Mouse (Mus musculus): ENCODE results near the gene Ahcyl2. TPM values are rescaled to one million over a fixed set of nuclear protein-coding genes. Genes with fewer than 3 reads are reported as not detected.

Gene Ahcyl2
- total and polyA plus RNA-seq, 3 experiments = 50.0 to 204 (median 184) TPM

DNA sequence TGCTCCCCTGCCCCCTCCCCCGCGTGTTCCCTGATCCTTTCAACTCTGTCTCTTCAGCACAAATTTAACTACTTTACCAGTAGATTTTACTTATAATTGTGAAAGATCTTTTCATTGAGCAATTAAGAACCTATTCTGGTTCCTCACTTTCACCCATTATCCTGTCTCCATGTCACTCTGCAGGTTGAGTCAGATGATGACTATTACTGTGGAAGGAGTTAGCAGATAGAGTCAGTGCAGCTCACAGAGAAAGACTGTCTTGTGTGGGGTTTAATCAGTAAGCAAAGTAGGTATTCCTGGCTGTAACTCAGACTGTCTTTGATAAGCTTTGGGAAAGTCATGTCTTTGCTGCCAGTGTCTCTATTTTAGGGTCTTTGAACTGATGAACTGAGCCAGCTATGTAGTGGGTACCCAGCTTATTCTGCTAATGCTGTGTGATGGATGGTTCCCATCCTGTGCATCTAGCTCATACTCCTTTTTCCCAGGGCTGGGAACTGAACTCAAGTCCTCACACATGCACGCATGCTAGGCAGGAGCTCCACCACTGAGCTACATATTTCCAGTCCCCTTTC, 135.6 kb downstream of the Ahcyl2 start (continued):
- no peak for TF ChIP-seq ELF1 (IDR thresholded peaks at IDR 0.05; ENCODE audit: low read depth, low read length)
- no peak for TF ChIP-seq USF2 (conservative IDR thresholded peaks at IDR 0.05; ENCODE audit: low read depth, low read length)
- no peak for TF ChIP-seq EP300 (IDR thresholded peaks at IDR 0.05; ENCODE audit: low read length)
- no peak for TF ChIP-seq POLR2AphosphoS2 (IDR thresholded peaks at IDR 0.05; ENCODE audit: low read depth, low read length)

DNA sequence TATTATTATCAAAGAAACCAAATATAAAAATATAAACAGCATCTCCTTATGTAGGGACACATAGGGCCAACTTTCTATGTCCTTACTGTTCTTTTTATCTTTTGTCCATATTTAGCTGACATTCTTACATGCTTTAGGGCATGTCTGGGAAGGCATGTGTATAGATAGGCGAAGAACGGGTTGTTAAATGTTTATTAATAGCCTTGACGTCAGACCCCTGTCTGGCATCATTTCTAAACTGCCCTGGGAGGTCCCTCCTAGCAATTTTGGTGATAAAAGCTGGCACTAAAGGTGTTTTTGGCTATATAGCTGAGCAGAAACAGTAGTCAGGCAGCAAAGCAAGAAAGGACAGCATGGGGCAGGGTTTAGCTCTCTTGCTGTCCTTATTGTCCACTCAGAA, 136.5 kb downstream of the Ahcyl2 start:
- Histone ChIP-seq H3K4me3 (replicated peaks in 1 of 3; ENCODE audit: low read depth in 2 of 3, low read length in 2 of 3, poor library complexity in 1 of 3) (no peak overlapping the region), H3K4me1 (ENCODE audit: control insufficient read depth in 1 of 2, insufficient read depth in 2 of 2) (peaks cover 2 to 19% of the 10 kb centered on the region in 2 experiments; a peak in 2 of 4 replicates), H3K9me3 (replicated peaks; ENCODE audit: low read length) (no peaks in the 10 kb centered on the region), H3K4me2 (ENCODE audit: insufficient read depth, low read depth, poor library complexity, severe bottlenecking) (no peak overlapping the region), H3K79me2 (replicated peaks; ENCODE audit: control insufficient read depth, extremely low read depth, insufficient read depth, poor library complexity, severe bottlenecking) (no peaks in the 10 kb centered on the region), H3K9ac (ENCODE audit: insufficient read depth, low read depth) (no peak overlapping the region), H3K27me3 (replicated peaks) (no peaks in the 10 kb centered on the region), H3K36me3 (replicated peaks in 1 of 2; ENCODE audit: control insufficient read depth in 1 of 2, insufficient read depth in 1 of 2, low read length in 1 of 2) (peaks cover 34 to 89% of the 10 kb centered on the region in 2 experiments), H3K27ac (ENCODE audit: insufficient read depth, low read depth) (no peak overlapping the region)
- TF ChIP-seq ELF1 (IDR thresholded peaks at IDR 0.05; ENCODE audit: low read depth, low read length) (no peak), CHD2 (IDR thresholded peaks at IDR 0.05; ENCODE audit: low read length) (no peak), MXI1 (IDR thresholded peaks at IDR 0.05; ENCODE audit: low read depth, low read length) (no peak)
- dilution Hi-C loops (cut with MboI; ENCODE audit: extremely low pct_ligation_motif_present, extremely low pct_unique_long_range_greater_than_20kb, low sequenced_read_pairs) (no loop called here), in situ Hi-C loops (cut with MboI; ENCODE audit: low pct_ligation_motif_present, low pct_unique_long_range_greater_than_20kb, low sequenced_read_pairs) (no loop called here)
- DNase-seq (ENCODE audit: extremely low read depth) = no peak

DNA sequence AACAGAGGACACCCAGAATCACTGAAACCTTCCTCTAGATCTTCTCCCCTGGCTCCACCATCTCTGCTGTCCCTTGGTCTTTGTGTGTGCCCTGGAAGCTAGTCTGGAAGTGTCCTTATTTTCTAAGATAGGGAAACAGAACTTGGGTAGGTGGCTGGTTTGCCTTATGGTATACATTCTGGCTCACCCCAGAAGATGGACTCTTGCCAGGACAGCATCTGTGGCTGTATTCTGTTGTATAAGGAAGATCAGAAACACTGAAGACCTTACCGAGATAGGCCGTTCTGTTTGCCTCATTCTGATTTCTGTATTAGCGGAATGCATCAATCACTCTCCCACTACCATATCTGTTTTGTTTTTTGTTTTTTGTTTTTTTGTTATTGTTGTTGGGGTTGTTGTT, 142.8 kb downstream of the Ahcyl2 start:
- in situ Hi-C loops (cut with MboI; ENCODE audit: low pct_ligation_motif_present, low pct_unique_long_range_greater_than_20kb, low sequenced_read_pairs) = no loop called here
- H3K9ac ChIP-seq (ENCODE audit: insufficient read depth, low read depth) = no peak overlapping the region
- H3K4me2 ChIP-seq (ENCODE audit: insufficient read depth, low read depth, poor library complexity, severe bottlenecking) = no peak overlapping the region
- no peaks in the 10 kb centered on the region for H3K9me3 ChIP-seq (replicated peaks; ENCODE audit: low read length)
- H3K27me3 ChIP-seq (replicated peaks) = no peaks in the 10 kb centered on the region
- H3K4me3 ChIP-seq (replicated peaks in 1 of 3; ENCODE audit: low read depth in 2 of 3, low read length in 2 of 3, poor library complexity in 1 of 3) = no peak overlapping the region
- no peak for DNase-seq (ENCODE audit: extremely low read depth)
- TF ChIP-seq NRF1 (IDR thresholded peaks at IDR 0.05; ENCODE audit: low read depth, low read length) (no peak), ZNF384 (IDR thresholded peaks at IDR 0.05; ENCODE audit: low read depth, low read length) (no peak), IRF4 (IDR thresholded peaks at IDR 0.05; ENCODE audit: low read depth, low read length) (no peak), BHLHE40 (IDR thresholded peaks at IDR 0.05; ENCODE audit: low read depth, low read length) (no peak), SIN3A (IDR thresholded peaks at IDR 0.05; ENCODE audit: low read length) (no peak), RAD21 (IDR thresholded peaks at IDR 0.05; ENCODE audit: low read depth, low read length) (no peak), CHD2 (IDR thresholded peaks at IDR 0.05; ENCODE audit: low read length) (no peak), SMC3 (IDR thresholded peaks at IDR 0.05; ENCODE audit: low read depth, low read length) (no peak), MYC (IDR thresholded peaks at IDR 0.05; ENCODE audit: low read depth, low read length) (no peak), POLR2AphosphoS2 (IDR thresholded peaks at IDR 0.05; ENCODE audit: low read depth, low read length) (no peak), PAX5 (IDR thresholded peaks at IDR 0.05; ENCODE audit: low read length) (no peak), USF1 (IDR thresholded peaks at IDR 0.05; ENCODE audit: low read depth, low read length) (no peak), USF2 (conservative IDR thresholded peaks at IDR 0.05; ENCODE audit: low read depth, low read length) (no peak), ZMIZ1 (IDR thresholded peaks at IDR 0.05; ENCODE audit: low read depth, low read length) (no peak), ETS1 (conservative IDR thresholded peaks at IDR 0.05; ENCODE audit: low read depth, low read length) (no peak), UBTF (IDR thresholded peaks at IDR 0.05; ENCODE audit: low read depth, low read length) (no peak), MAX (IDR thresholded peaks at IDR 0.05; ENCODE audit: low read length) (no peak), HCFC1 (IDR thresholded peaks at IDR 0.05; ENCODE audit: low read depth, low read length) (no peak), JUN (IDR thresholded peaks at IDR 0.05; ENCODE audit: insufficient read depth, low read depth, low read length) (no peak), CTCF (conservative IDR thresholded peaks at IDR 0.05 in 1 of 2, IDR thresholded peaks at IDR 0.05 in 1 of 2; ENCODE audit: low read depth in 2 of 2, low read length in 2 of 2) (no peak)
- H3K4me1 ChIP-seq (ENCODE audit: control insufficient read depth in 1 of 2, insufficient read depth in 2 of 2) = no peaks in the 10 kb centered on the region
- peaks cover 20 to 59% of the 10 kb centered on the region in 2 experiments for H3K36me3 ChIP-seq (replicated peaks in 1 of 2; ENCODE audit: control insufficient read depth in 1 of 2, insufficient read depth in 1 of 2, low read length in 1 of 2)
- no peaks in the 10 kb centered on the region for H3K79me2 ChIP-seq (replicated peaks; ENCODE audit: control insufficient read depth, extremely low read depth, insufficient read depth, poor library complexity, severe bottlenecking)
- dilution Hi-C loops (cut with MboI; ENCODE audit: extremely low pct_ligation_motif_present, extremely low pct_unique_long_range_greater_than_20kb, low sequenced_read_pairs) = no loop called here
- no peak overlapping the region for H3K27ac ChIP-seq (ENCODE audit: insufficient read depth, low read depth)

All from CH12.LX (cell line).